Mouse (Mus musculus): Measurements from ENCODE around the gene Fem1b. TPM values are rescaled to one million over a fixed set of nuclear protein-coding genes. Genes with fewer than 3 reads are reported as not detected.

The Fem1b gene
- polyA plus RNA-seq, 1 experiment from 2014 or later = 19.5 TPM

Other genes with a start within 250 kb of the Fem1b start
- gene Itga11, start 134.1 kb downstream of the Fem1b start, polyA plus RNA-seq (2016; fragmentation: Nextera tagmentation; extraction: Ambion mirVana) = 0.12 and 0.21 TPM in 2 replicates
- 15.2 and 18.5 TPM in 2 replicates for gene Cln6, start 26.9 kb upstream of the Fem1b start, polyA plus RNA-seq (2016; fragmentation: Nextera tagmentation; extraction: Ambion mirVana)
- 1.2 and 2.7 TPM in 2 replicates for gene Calml4, start 46.1 kb upstream of the Fem1b start, polyA plus RNA-seq (2016; fragmentation: Nextera tagmentation; extraction: Ambion mirVana)
- gene Pias1, start 176.0 kb upstream of the Fem1b start, polyA plus RNA-seq (2016; fragmentation: Nextera tagmentation; extraction: Ambion mirVana) = 30.2 and 31.9 TPM in 2 replicates

Measured in liver, embryonic 12.5 days (tissue).